Mouse (Mus musculus): ENCODE results near the gene Olfr323. TPM values are rescaled to one million over a fixed set of nuclear protein-coding genes. Genes with fewer than 3 reads are reported as not detected.

Gene Olfr323
- polyA plus RNA-seq, 1 experiment from 2014 or later = not detected

DNA sequence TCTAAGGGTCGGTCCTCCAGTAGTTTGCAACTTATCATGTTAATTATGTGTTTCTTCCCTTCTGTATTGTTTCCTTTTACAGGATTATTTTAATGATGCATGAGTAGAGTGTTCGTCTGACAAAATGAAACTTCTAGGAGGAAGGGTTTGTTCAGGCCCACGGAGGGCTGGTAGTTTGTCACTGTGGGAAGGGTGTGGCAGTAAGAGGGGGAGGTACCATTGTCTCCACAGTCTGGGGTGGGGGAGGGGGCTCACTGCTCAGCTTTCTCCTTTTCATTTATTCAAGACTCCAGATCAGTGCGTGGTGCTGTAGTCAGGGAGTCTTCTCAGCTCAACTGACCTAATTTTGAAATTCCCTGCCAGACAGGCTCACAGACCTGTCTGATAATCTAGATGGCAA is 4.2 kb downstream of the Olfr323 start:
- no peaks in the 10 kb centered on the region for H3K9me3 ChIP-seq
- H3K9ac ChIP-seq = no peak overlapping the region
- ATAC-seq (ENCODE audit: low read depth) = no peak
- H3K4me1 ChIP-seq (replicated peaks) = no peaks in the 10 kb centered on the region
- no peak overlapping the region for H3K4me2 ChIP-seq
- WGBS = 55% methylated on average over 4 of the region's 4 CpGs
- H3K27me3 ChIP-seq = no peaks in the 10 kb centered on the region
- H3K4me3 ChIP-seq = no peak overlapping the region
- no peaks in the 10 kb centered on the region for H3K36me3 ChIP-seq
- no peak overlapping the region for H3K27ac ChIP-seq (replicated peaks)

DNA sequence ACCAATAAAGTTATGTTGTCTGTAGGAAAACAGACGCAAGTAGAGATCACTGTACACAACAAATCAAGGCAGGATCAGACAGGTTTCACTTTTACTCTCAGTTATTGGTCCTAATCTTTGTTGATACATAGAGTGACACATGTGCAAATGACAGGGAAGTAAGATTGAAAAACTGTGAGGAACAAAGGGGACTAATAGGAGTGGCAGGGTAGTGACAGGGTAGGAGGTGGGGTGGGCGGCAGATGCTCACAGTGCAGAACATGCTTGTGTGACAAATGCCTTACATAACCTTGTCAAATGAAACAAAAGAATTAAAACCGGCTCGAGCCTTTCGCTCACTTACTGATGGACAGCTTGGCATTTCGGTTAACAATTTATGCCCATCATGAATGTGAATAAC is 11.5 kb downstream of the Olfr323 start:
- H3K9ac ChIP-seq = no peak overlapping the region
- 68% methylated on average over 6 of the region's 6 CpGs for WGBS
- H3K4me1 ChIP-seq (replicated peaks) = no peaks in the 10 kb centered on the region
- no peak for ATAC-seq (ENCODE audit: low read depth)
- H3K9me3 ChIP-seq = no peaks in the 10 kb centered on the region
- no peak overlapping the region for H3K4me2 ChIP-seq
- no peak overlapping the region for H3K27ac ChIP-seq (replicated peaks)
- H3K4me3 ChIP-seq = no peak overlapping the region
- H3K36me3 ChIP-seq = no peaks in the 10 kb centered on the region
- no peaks in the 10 kb centered on the region for H3K27me3 ChIP-seq

DNA sequence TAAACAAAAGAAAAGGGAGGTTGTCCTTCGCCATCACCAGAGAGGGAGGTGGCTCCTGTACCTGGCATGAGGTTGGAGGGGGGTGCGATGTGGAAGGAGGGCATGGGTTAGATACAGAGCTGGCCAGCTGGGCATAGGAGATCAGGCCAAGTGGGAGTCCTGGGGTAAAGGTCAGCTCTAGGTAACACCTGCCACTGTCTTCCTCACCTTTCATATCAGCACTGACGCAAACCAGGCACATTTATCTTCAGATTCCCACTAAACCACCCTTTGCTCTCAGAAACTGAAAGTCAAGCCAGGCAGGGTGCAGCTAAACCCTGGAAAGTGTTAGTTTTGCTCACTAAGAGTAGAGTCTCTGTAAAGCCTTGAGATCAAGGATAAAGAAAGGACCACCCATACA is 11.9 kb downstream of the Olfr323 start:
- Histone ChIP-seq H3K27ac (replicated peaks) (no peak overlapping the region), H3K4me2 (no peak overlapping the region), H3K27me3 (no peaks in the 10 kb centered on the region), H3K4me3 (no peak overlapping the region), H3K9ac (no peak overlapping the region), H3K36me3 (no peaks in the 10 kb centered on the region), H3K4me1 (replicated peaks) (no peaks in the 10 kb centered on the region), H3K9me3 (no peaks in the 10 kb centered on the region)
- ATAC-seq (ENCODE audit: low read depth) = no peak
- 73% methylated on average over 3 of the region's 3 CpGs for WGBS

DNA sequence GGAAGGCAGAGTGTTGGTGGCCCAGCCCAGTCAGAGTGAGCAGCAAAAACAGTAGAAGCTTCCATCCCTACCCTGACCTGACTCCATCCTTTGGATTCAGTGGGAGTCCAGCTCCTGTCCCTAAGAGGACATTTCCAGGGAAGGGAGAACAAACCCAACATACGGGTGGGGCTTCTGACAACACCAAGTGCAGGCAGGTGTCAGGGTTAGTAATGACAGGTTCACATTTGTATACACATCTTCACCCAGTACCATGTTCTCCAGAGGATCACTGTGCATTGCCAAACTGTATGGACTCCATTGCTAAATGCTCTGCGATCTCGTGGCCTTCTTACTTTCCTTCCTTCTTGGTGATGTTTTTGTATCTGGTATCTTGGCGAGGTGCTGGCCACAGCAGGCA is 14.3 kb downstream of the Olfr323 start, which contains the start of gene 2210407C18Rik:
2210407C18Rik (minus strand) TSS at position 101 of the 400 bp plus-strand sequence.
- Histone ChIP-seq H3K9ac (no peak within 1 kb of the TSS), H3K4me1 (replicated peaks) (no peaks in the 10 kb centered on the region), H3K9me3 (no peaks in the 10 kb centered on the region), H3K27me3 (no peaks in the 10 kb centered on the region), H3K36me3 (no peaks in the 10 kb centered on the region), H3K4me2 (no peak within 1 kb of the TSS), H3K4me3 (no peak within 1 kb of the TSS), H3K27ac (replicated peaks) (no peak within 1 kb of the TSS)
- 88% methylated on average over 4 of the region's 4 CpGs for WGBS
- no peak for ATAC-seq (ENCODE audit: low read depth)

DNA sequence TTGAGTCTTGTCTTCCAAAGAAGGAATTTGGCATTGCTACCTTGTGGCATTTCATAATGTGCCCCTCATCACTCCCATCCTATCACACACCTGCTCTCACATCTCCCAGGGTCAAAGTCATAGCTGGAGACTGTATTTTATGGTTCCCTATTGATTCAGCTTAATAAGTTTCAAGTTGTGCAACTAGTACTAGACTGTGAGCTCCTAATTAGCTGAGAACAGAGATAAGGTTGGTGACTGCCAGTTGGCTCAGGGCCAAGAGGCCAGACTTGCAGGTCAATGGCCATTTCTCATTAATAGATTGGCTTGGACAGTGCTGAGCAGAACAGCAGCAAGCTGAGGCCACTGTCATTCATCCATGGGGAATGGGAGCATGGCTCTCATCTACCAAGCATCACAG is 15.8 kb downstream of the Olfr323 start:
- Histone ChIP-seq H3K4me1 (replicated peaks) (no peaks in the 10 kb centered on the region), H3K9ac (no peak overlapping the region), H3K4me3 (no peak overlapping the region), H3K9me3 (no peaks in the 10 kb centered on the region), H3K36me3 (no peaks in the 10 kb centered on the region), H3K4me2 (no peak overlapping the region), H3K27me3 (no peaks in the 10 kb centered on the region), H3K27ac (replicated peaks) (no peak overlapping the region)
- ATAC-seq (ENCODE audit: low read depth) = no peak

DNA sequence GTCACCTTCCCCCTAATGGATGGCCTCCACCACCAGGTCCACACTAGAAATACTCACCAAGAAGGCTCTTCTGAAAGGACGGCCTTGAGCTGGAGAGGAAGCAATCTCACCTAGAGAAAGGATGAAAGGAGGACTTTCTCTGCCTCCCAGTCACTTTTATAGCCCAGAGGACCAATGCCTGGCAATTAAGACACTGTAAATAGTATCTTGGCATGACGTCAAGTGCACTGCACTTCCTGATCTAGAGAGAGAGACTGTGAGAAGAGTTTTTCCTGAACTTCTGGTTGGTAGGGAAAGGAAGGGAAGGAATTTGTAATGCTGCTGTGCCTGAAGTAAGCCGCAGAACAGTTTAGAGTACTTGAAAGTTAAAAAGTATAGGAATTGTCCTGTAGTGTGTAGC is 16.9 kb downstream of the Olfr323 start:
- WGBS = 57% methylated on average over 3 of the region's 3 CpGs
- H3K4me3 ChIP-seq = no peak overlapping the region
- ATAC-seq (ENCODE audit: low read depth) = no peak

DNA sequence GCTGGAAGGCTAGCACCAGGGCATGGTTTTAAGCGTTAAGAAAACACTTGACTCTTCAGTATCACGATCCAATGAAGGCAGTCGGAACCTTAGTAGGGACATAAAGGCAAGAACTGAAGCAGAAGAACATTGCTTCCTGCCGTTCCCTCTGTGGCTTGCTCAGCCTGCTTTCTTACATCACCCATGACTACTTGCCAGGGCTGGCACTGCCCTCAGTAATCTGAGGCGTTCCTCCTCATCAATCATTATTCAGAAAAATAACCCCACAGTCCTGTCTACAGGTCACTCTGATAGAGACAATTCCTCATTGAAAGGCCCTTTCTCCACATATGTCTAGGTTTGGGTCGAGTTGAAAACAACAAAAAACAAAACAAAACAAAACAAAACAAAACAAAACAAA is 23.3 kb downstream of the Olfr323 start:
- Histone ChIP-seq H3K9ac (no peak overlapping the region), H3K4me3 (no peak overlapping the region), H3K27me3 (no peaks in the 10 kb centered on the region), H3K27ac (replicated peaks) (no peak overlapping the region), H3K4me2 (no peak overlapping the region), H3K9me3 (no peaks in the 10 kb centered on the region), H3K4me1 (replicated peaks) (no peaks in the 10 kb centered on the region), H3K36me3 (no peaks in the 10 kb centered on the region)
- 80% methylated on average over 6 of the region's 6 CpGs for WGBS
- ATAC-seq (ENCODE audit: low read depth) = no peak

More for the DNA sequence above, 16.9 kb downstream of the Olfr323 start:
- no peak overlapping the region for H3K27ac ChIP-seq (replicated peaks)
- H3K27me3 ChIP-seq = no peaks in the 10 kb centered on the region
- H3K9ac ChIP-seq = no peak overlapping the region
- no peaks in the 10 kb centered on the region for H3K36me3 ChIP-seq
- no peak overlapping the region for H3K4me2 ChIP-seq
- H3K9me3 ChIP-seq = no peaks in the 10 kb centered on the region
- no peaks in the 10 kb centered on the region for H3K4me1 ChIP-seq (replicated peaks)

DNA sequence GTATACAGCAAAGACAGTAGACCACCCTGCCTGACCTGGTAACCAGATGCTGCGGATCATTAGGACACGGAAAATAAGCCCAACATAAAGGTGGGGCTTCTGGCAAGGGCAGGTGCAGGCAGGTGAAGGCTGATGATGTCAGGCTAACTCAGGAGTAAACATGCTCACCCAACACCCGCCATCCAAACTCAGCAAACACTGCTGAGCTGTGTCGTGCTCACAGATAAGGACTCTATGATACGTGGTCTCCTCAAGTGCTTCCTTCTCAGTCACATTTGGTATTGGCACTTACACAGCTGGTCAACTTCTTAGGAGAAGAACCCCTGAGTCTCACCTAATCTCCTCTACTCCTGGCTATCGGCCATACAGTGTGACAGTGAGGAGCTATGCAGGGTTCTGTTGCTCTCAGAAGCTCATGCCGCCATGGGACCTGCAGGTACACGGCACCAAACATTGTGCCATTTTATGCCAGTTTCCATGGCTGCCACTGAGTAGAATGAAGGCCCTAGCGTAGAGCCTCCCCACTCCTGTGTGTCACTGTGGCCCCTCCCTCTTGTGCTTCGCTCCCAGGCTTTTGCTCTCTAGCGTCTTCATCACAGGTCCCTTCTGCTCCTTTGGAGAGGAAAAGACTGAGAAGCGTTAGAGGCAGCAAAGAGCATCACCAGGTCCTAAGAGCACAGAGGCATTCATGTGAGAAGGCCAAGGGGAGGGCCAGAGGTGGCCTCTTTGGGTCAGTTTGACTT is 24.0 kb downstream of the Olfr323 start:
- Histone ChIP-seq H3K27me3 (no peaks in the 10 kb centered on the region), H3K9me3 (no peaks in the 10 kb centered on the region), H3K27ac (replicated peaks) (no peak overlapping the region), H3K36me3 (no peaks in the 10 kb centered on the region), H3K9ac (no peak overlapping the region), H3K4me2 (no peak overlapping the region), H3K4me1 (replicated peaks) (no peaks in the 10 kb centered on the region), H3K4me3 (no peak overlapping the region)
- 91% methylated on average over 12 of the region's 12 CpGs for WGBS
- ATAC-seq (ENCODE audit: low read depth) = no peak

DNA sequence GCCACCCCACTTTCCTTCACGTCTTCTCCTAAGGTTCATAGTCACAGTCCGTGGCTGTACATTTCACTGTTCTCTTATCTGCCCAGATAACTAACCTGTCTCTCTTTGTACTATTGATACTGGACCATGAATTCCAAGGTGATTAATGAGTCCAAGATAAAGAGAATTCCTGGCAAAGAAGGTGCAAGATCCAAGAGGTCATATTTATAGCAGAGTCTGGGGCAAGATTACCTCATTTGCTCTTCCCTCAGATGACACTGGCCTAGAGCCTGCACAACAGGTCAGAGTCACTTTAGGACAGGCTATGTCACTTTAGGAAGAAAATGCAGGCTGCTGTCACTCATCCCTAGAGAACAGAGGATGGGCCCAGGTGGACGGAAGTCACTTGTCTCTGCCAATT is 25.1 kb downstream of the Olfr323 start:
- no peak for ATAC-seq (ENCODE audit: low read depth)
- H3K9me3 ChIP-seq = no peaks in the 10 kb centered on the region
- 91% methylated on average over 3 of the region's 3 CpGs for WGBS

DNA sequence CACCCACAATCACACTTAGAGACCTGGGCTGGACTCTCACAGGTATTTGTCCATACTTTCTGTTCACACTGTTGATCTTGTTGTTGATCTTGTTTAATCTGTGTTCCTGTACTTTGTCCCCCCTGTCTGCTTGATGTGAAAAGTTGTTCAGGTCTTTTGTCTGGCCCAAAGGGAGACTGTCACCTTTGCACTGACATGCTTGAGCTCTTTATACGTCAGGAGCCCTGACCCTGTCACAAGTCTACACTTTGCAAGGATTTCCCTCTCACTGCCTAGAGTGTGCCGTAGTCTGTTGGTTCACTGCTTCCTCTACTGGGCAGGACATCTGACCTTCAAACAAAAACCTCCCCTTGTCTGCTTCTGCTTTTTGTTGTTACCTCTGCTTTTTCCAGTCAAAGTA is 25.6 kb downstream of the Olfr323 start:
- no peaks in the 10 kb centered on the region for H3K36me3 ChIP-seq
- ATAC-seq (ENCODE audit: low read depth) = no peak
- H3K4me2 ChIP-seq = no peak overlapping the region
- 83% methylated on average over 2 of the region's 2 CpGs for WGBS
- H3K4me1 ChIP-seq (replicated peaks) = no peaks in the 10 kb centered on the region
- no peak overlapping the region for H3K27ac ChIP-seq (replicated peaks)
- no peaks in the 10 kb centered on the region for H3K9me3 ChIP-seq
- no peak overlapping the region for H3K9ac ChIP-seq
- no peak overlapping the region for H3K4me3 ChIP-seq
- H3K27me3 ChIP-seq = no peaks in the 10 kb centered on the region

More for the DNA sequence above, 25.1 kb downstream of the Olfr323 start:
- Histone ChIP-seq H3K9ac (no peak overlapping the region), H3K4me1 (replicated peaks) (no peaks in the 10 kb centered on the region), H3K4me3 (no peak overlapping the region), H3K27ac (replicated peaks) (no peak overlapping the region), H3K36me3 (no peaks in the 10 kb centered on the region), H3K27me3 (no peaks in the 10 kb centered on the region), H3K4me2 (no peak overlapping the region)

DNA sequence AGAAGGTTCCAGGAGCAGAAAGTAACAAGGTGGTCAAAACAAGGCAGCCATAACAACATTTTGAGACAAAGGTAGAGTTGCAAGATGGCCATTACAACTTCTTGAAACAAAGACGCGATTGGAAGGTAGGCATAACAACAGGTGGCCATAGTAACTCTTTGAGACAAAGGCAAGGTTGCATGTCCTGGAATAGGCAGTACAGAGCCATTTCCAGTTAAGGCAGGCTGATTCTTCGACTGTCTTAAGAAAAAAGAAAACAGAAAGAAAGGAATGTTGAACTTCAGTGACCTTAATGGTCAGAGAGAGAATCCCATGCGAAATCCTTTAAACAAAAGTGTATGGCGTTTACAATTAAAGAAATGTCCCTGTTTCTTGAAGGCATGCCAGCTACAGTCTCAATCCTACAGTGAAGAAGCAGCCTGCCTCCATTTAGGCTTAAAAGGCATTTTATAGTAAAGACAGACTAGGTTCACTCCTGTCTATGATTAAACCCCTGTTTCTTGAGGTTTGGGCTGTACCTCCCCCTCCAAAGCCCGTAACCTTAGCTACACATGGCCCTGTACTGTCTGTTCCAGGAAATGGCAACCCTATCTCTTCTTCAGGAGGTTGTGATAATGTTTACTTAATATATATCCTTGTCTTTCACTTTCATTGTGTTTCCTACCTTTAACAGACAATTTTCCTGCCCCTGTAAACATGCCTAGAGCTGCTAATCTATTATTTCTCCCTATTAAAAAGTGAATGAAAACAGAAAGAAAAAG is 27.3 kb downstream of the Olfr323 start:
- no peak overlapping the region for H3K4me3 ChIP-seq
- no peaks in the 10 kb centered on the region for H3K4me1 ChIP-seq (replicated peaks)
- 83% methylated on average over 6 of the region's 6 CpGs for WGBS
- no peak overlapping the region for H3K4me2 ChIP-seq
- no peak overlapping the region for H3K9ac ChIP-seq
- H3K27me3 ChIP-seq = no peaks in the 10 kb centered on the region
- H3K9me3 ChIP-seq = no peaks in the 10 kb centered on the region
- no peak overlapping the region for H3K27ac ChIP-seq (replicated peaks)
- no peaks in the 10 kb centered on the region for H3K36me3 ChIP-seq
- ATAC-seq (ENCODE audit: low read depth) = no peak

DNA sequence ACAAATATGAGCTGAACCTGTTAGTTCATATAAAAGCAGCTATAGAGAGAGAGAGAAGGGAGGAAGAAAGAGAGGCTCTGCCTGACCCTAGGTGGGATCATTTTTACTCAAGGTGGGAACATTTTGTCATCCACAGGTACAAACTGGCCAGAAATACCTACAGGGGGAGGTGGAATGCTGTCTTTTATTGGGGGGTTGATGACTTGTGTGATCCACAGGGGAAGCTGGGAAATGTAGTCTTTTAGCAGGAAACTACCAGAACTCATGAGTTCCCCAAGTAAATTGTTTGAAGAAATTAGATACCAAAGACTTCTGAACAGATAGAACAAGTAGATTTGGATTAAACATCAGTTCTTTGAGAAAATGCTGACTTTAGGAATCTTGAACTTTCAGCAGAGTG is 28.2 kb downstream of the Olfr323 start:
- no peak for ATAC-seq (ENCODE audit: low read depth)

More for the DNA sequence above, 28.2 kb downstream of the Olfr323 start:
- no peak overlapping the region for H3K9ac ChIP-seq
- H3K4me2 ChIP-seq = no peak overlapping the region
- H3K9me3 ChIP-seq = no peaks in the 10 kb centered on the region
- no peaks in the 10 kb centered on the region for H3K4me1 ChIP-seq (replicated peaks)
- no peaks in the 10 kb centered on the region for H3K36me3 ChIP-seq
- H3K27ac ChIP-seq (replicated peaks) = no peak overlapping the region
- H3K27me3 ChIP-seq = no peaks in the 10 kb centered on the region
- no peak overlapping the region for H3K4me3 ChIP-seq

Measured in neural tube, embryonic 13.5 days (tissue).